Mouse (Mus musculus): ENCODE results near the gene Rnh1.

Gene Rnh1

GRCm38 (mm10) chr7:141205504-141205903, 32.8 kb upstream of the Rnh1 start:
- no peak for DNase-seq (ENCODE audit: low spot score in 2 of 2)

DNA sequence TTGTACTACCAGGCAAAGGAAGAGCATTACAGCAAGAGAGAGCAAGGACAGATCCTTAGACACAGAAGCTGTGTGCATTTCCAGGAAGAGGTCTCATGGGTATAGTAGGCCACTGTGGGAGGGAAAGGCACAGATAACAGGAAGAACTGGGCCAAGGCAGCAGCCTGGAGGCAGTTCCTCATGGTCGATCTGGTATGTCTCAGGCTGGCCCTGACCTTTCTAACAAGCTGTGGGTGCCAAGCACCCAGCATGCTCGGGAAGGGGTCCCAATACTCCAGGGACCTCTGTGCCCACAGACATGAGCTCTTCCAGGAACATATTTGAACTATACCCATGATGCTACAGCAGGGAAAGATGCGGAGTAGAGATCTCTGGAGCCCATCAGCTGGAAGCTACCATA, 31.9 kb upstream of the Rnh1 start:
- DNase-seq (ENCODE audit: low spot score in 2 of 2) = no peak

GRCm38 (mm10) chr7:141198121-141198520, 25.5 kb upstream of the Rnh1 start:
- no peak for DNase-seq (ENCODE audit: low spot score in 2 of 2)

- DNase-seq (ENCODE audit: low spot score in 2 of 2) = no peak
Observed at GRCm38 (mm10) chr7:141196619-141197282, 24.1 kb upstream of the Rnh1 start.

DNA sequence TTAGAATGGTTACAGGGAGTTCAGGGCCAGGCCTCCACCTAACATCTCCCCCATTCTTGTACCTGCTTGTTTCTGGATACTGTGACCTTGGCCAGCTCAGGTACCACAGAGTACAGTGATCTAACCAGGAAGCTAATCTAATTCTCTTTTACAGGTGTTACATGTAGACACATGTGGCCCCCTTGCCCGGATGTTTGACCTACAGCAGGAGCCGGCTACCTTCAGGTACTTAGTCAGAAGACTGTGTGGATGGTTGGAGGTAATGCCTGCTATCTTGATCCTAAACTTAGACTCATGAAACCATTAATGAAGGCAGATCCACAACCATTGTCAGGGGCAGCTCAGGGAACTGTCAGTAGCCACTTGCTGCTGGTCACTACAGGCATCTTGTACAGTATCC, 23.1 kb upstream of the Rnh1 start:
- DNase-seq (ENCODE audit: low spot score in 2 of 2) = no peak

DNA sequence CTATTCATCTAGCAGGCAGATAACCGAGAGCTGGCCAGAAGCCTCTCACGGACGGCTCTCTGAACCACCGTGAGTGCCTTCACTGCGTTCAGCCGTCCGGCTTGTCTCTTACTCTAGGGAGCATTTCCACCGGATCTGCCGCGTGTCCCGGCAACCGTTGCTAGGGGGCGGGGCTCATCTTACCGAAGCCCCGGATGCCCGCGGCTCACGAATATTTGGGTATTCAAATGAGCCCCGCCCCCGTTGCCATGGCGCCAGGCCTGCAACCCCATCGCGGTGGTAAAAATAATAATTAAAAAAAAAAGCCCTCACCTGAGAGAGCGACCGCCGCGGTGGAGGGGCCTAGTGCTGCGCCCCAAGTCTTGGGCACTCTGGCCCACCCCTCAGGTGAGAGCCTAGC, 22.2 kb upstream of the Rnh1 start:
- DNase-seq (ENCODE audit: low spot score in 2 of 2) = peak; percentile 79 to 90

GRCm38 (mm10) chr7:141194409-141194808, 21.8 kb upstream of the Rnh1 start:
- DNase-seq (ENCODE audit: low spot score in 2 of 2) = no peak

- peak; percentile 97 to 99 for DNase-seq (ENCODE audit: low spot score in 2 of 2)
Observed at GRCm38 (mm10) chr7:141193948-141194347, 21.3 kb upstream of the Rnh1 start, which contains the start of the genes Hras and Lrrc56. Hras (minus strand) TSS chr7:141194005. Lrrc56 (plus strand) TSS chr7:141194157.

DNA sequence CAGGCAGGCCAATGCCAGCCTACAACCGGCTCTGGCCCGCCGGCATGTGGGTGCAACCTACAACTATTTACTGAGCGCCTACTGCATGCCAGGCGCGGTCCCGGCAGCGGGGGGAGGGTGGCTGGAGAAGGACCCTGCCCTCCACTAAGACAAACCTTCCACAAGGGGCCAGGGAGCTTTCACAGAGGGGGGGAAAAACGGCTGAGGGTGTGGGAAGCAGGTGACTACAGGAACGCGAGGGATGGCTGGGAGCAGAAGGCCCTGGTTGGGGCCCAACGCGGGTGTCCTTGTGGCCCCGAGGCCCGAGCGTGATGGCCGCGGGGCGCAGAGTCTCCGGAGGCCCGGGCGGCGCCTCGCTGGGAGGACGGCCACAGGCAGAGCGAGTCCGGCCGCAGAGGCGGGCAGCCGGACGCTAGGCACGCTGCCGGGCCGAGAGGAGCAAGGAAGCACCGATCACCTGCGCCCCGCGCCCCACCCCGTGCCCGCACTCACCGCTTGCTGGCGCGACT, 20.7 kb upstream of the Rnh1 start:
- DNase-seq (ENCODE audit: low spot score in 2 of 2) = peak in 1 of 2 experiments; percentile 38

GRCm38 (mm10) chr7:141192776-141193347, 20.2 kb upstream of the Rnh1 start:
- DNase-seq (ENCODE audit: low spot score in 2 of 2) = no peak

DNA sequence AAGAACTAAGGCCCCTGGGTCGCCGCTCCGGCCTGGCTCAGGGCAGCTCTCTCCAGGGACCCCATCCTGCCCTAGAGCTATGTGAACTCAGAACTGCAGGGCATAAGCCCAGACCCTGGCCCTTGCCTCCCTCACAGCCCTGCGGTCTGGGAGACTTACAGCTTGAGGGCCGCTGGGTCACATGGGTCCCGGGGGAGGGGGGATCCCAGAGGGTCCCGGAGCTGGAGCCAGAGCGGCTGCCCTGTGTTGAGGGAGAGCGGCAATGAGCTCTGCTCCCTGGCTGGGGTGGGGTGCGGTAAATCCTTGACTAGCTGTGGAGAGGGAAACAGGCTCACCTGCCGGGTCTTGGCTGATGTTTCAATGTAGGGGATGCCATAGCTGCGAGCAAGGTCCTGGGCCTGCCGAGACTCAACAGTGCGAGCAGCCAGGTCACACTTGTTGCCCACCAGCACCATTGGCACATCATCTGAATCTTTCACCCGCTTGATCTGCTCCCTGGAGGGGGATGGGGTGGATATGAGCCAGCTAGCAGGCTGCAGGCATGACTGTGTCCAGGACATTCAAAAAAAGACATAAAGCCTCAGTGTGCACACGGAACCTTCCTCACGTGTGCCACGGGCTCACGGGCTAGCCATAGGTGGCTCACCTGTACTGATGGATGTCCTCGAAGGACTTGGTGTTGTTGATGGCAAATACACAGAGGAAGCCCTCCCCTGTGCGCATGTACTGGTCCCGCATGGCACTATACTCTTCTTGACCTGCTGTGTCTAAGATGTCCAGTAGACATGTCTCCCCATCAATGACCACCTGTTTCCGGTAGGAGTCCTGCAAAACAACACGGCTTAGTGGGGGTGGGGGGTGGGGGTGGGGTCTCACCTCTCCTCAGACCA, 19.4 kb upstream of the Rnh1 start:
- no peak for DNase-seq (ENCODE audit: low spot score in 2 of 2)

DNA sequence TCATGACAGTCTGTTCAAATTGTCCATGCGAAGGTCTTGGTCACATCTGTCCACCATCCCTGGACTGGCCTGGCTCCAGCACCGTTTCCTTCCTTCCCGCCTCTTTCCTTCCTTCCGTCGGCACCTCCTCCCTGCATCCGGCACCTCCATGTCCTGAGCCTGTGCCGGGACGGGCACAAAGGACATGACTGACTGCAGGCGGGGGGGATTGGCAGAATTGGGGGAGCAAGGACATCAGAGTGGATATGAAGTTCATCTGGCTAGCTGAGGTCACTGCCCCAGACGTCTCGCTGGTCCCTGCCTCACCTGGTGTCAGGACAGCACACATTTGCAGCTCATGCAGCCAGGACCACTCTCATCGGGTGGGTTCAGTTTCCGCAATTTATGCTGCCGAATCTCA, 18.4 kb upstream of the Rnh1 start:
- no peak for DNase-seq (ENCODE audit: low spot score in 2 of 2)

DNA sequence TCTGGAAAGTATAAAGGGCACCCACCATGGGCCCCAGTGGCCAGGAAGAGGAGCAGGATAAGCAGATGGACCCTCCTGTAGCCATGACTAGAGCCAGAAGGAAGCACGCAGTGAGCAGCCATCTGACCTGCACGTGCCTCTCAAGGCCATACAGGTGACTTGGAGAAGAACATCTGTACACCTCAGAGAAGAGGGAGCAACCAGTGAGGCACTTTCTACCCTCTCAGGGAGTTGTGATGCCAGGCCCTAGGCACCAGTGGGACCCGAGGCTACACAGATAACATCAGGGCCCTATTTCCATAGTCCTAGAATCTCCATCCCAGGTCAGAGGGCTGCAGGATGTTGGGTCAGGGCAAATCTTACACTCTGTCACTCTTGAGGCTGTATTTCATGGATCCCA, 17.6 kb upstream of the Rnh1 start:
- no peak for DNase-seq (ENCODE audit: low spot score in 2 of 2)

DNA sequence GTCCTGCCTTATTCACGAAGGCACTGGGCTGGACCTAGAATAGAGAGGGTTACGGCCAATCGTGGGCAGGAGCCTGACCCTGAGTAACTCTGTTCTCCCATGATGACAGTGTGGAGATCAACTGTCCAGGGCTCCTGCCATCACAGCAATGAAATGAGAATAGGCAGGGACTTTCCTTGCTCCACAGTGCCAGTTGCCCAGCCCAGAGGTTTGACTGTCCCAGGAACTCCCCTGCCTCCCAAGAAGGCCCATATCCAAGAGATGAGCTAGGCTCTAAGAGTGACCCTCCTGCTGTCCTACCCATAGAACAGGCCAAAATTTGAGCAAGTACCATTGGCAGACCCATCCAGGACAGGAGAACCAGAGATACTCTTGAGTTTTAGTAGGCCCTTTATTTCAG, 16.1 kb upstream of the Rnh1 start:
- no peak for DNase-seq (ENCODE audit: low spot score in 2 of 2)

- no peak for DNase-seq (ENCODE audit: low spot score in 2 of 2)
Observed at GRCm38 (mm10) chr7:141188194-141188593, 15.5 kb upstream of the Rnh1 start.

DNA sequence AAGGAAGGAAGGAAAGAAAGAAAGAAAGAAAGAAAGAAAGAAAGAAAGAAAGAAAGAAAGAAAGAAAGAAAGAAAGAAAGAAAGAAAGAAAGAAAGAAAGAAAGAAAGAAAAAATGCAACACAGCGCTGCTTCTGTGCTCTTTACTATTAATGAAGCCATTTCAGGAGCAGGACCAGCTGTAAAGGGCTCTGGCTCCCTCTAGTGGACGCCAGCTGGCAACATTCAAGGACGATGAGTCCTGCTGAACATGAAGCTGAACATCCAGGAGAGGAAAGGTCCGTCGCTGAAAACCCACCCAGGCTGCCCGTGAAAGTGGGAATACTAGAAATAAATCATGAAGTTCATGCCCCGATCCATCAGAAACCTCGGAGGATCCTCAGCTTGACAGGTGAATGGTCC, 3.5 kb upstream of the Rnh1 start:
- DNase-seq (ENCODE audit: low spot score in 2 of 2) = peak; percentile 78 to 86

- no peak for DNase-seq (ENCODE audit: low spot score in 2 of 2)
Observed at GRCm38 (mm10) chr7:141175068-141175467, 2.4 kb upstream of the Rnh1 start.

DNA sequence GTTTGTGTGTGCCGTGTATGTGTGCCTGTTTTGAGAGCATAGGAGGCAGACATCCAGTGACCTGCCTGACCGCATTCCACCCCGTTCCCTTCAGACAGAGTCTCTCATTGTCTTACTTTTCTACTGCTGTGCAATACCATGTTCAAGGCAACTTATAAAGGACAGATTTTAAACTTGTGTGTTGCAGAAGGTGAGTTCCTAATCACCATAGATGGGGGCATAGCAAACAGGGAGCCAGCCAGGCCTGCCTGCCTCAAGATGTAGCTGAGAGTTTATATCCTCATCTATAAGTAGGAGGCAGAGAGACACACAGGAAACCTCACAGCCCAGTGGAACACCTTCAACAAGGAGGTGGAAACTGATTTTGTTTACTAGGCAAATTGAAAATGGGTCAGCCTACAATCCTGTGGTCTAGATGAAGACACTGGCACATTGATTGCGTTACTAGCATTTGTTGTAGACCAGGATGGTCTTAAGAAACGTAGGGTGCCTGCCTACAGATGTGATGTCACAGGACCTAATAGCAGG, 730 bp upstream of the Rnh1 start:
- DNase-seq (ENCODE audit: low spot score in 2 of 2) = no peak

DNA sequence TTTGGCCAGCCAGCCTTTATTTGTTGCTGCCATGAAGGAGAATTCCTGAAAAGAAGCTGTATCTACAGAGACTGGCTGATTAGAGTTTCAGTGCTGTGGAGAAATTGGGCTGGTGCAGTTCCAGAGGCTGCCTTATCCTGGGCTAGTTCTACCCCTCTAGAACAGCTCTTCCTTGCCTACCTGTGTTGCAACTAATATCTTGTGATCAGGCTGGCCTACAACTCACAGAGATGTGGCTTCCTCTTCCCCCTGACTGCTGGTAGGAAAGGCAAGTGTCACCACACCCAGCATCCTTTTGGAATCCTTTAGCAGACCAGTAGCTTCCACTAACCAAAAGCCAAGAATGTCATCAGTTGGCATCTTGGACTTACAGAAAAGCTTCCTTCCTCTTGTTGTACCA, 2.8 kb downstream of the Rnh1 start:
- no peak for DNase-seq (ENCODE audit: low spot score in 2 of 2)

GRCm38 (mm10) chr7:141169300-141169699, 3.4 kb downstream of the Rnh1 start:
- DNase-seq (ENCODE audit: low spot score in 2 of 2) = no peak

- no peak for DNase-seq (ENCODE audit: low spot score in 2 of 2)
Observed at GRCm38 (mm10) chr7:141168518-141168953, 4.1 kb downstream of the Rnh1 start.

DNA sequence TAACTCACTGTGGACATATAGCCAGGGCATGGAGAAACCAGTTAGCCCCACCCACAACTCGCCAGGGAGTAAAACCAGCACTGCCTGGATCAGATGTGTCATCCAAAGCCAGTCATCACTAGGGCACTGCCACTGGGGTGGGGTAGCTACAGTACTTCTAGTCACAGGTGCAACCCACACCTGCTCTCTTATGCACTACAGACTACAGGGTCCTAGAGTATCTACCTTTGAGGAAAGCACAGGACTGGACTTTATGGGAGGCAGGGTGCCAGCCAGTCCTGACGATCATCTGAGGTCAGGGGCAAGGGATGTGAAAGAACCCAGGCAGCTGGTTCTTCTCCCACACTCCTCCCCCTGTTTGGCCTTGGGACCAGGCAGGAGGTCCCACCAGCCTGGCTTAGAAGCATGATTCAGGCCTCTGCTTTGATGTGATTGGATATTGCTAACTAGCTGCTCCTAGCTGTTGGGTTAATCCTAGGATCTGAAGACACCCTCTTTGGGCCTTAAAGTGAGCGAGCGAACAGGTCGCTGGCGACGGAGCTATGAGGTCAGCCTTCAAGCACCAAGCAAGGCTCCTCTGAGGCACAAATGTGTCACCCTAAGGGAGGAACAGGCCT, 4.6 kb downstream of the Rnh1 start:
- DNase-seq (ENCODE audit: low spot score in 2 of 2) = no peak
